Mouse (Mus musculus): ENCODE measurements around the gene Pard3. TPM values are rescaled to one million over a fixed set of nuclear protein-coding genes. Genes with fewer than 3 reads are reported as not detected.

Pard3 gene
- polyA plus RNA-seq, 1 experiment from 2014 or later = 14.6 TPM

GRCm38 (mm10) chr8:127170930-127171329 lies 107.2 kb downstream of the Pard3 start:
- no peaks in the 10 kb centered on the region for H3K9me3 ChIP-seq (replicated peaks; ENCODE audit: control insufficient read depth, low read length, poor library complexity, severe bottlenecking)
- no peak overlapping the region for H3K4me3 ChIP-seq (ENCODE audit: low read depth, low read length)
- ATAC-seq = no peak
- 90% methylated on average over 3 of the region's 3 CpGs for WGBS
- H3K36me3 ChIP-seq (ENCODE audit: control insufficient read depth, insufficient read depth, low read length) = no peaks in the 10 kb centered on the region
- H3K27ac ChIP-seq (ENCODE audit: low read length) = no peak overlapping the region
- H3K9ac ChIP-seq (ENCODE audit: low read depth, low read length) = no peak overlapping the region
- no peak overlapping the region for H3K4me2 ChIP-seq (ENCODE audit: low read length)
- no peaks in the 10 kb centered on the region for H3K27me3 ChIP-seq (ENCODE audit: control insufficient read depth, insufficient read depth, low read depth, low read length)
- no peaks in the 10 kb centered on the region for H3K4me1 ChIP-seq (ENCODE audit: control insufficient read depth, insufficient read depth, low read length)

DNA sequence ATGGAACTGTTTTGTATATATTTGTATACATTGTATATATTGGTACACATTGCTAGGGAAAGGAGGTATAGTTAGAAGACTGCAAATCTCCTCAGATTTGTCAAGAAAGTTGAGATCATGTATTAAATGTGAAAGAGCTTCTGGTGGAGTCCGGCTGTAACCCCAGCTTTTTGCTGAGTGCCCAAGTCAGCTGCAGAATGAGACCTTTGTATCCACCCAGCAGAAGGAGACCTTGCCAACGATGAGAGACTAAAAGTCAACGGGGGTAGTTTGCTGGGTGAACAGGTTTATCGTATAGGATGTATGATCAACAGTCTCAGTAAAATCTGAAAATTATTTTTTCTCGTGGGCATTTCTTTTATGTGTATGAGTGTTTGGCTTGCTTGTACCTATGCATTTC lies 109.8 kb downstream of the Pard3 start:
- no peak for ATAC-seq
- H3K4me2 ChIP-seq (ENCODE audit: low read length) = no peak overlapping the region
- H3K27ac ChIP-seq (ENCODE audit: low read length) = no peak overlapping the region
- no peaks in the 10 kb centered on the region for H3K4me1 ChIP-seq (ENCODE audit: control insufficient read depth, insufficient read depth, low read length)
- H3K9ac ChIP-seq (ENCODE audit: low read depth, low read length) = no peak overlapping the region
- no peak overlapping the region for H3K4me3 ChIP-seq (ENCODE audit: low read depth, low read length)
- 89% methylated on average over 5 of the region's 5 CpGs for WGBS
- no peaks in the 10 kb centered on the region for H3K9me3 ChIP-seq (replicated peaks; ENCODE audit: control insufficient read depth, low read length, poor library complexity, severe bottlenecking)
- no peaks in the 10 kb centered on the region for H3K36me3 ChIP-seq (ENCODE audit: control insufficient read depth, insufficient read depth, low read length)
- no peaks in the 10 kb centered on the region for H3K27me3 ChIP-seq (ENCODE audit: control insufficient read depth, insufficient read depth, low read depth, low read length)

DNA sequence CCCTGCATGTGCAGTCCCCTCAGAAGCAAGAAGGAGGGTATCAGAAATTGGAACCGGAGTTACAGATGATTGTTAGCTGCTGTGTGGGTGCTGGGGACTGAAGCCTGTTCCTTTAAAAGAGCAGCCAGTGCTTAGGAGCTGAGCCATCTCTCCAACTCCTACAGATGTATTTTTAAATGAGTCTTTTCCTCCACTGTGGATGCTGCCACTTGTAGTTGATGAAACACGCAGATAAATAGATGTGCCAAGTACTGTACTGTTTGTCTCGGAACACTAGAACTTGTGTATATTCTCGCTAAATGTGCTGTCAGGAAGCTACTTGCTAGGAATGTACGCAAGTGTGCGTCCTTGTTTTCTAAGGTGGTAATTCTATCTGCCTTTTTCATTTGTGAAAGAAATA lies 110.7 kb downstream of the Pard3 start:
- H3K27ac ChIP-seq (ENCODE audit: low read length) = no peak overlapping the region
- H3K4me1 ChIP-seq (ENCODE audit: control insufficient read depth, insufficient read depth, low read length) = no peaks in the 10 kb centered on the region
- H3K36me3 ChIP-seq (ENCODE audit: control insufficient read depth, insufficient read depth, low read length) = no peaks in the 10 kb centered on the region
- ATAC-seq = no peak
- no peaks in the 10 kb centered on the region for H3K27me3 ChIP-seq (ENCODE audit: control insufficient read depth, insufficient read depth, low read depth, low read length)
- H3K4me2 ChIP-seq (ENCODE audit: low read length) = no peak overlapping the region
- no peaks in the 10 kb centered on the region for H3K9me3 ChIP-seq (replicated peaks; ENCODE audit: control insufficient read depth, low read length, poor library complexity, severe bottlenecking)
- WGBS = 93% methylated on average over 6 of the region's 6 CpGs
- H3K9ac ChIP-seq (ENCODE audit: low read depth, low read length) = no peak overlapping the region
- H3K4me3 ChIP-seq (ENCODE audit: low read depth, low read length) = no peak overlapping the region

GRCm38 (mm10) chr8:127175160-127175836 lies 111.6 kb downstream of the Pard3 start:
- Histone ChIP-seq H3K27me3 (ENCODE audit: control insufficient read depth, insufficient read depth, low read depth, low read length) (no peaks in the 10 kb centered on the region), H3K4me2 (ENCODE audit: low read length) (no peak overlapping the region), H3K9me3 (replicated peaks; ENCODE audit: control insufficient read depth, low read length, poor library complexity, severe bottlenecking) (no peaks in the 10 kb centered on the region), H3K4me3 (ENCODE audit: low read depth, low read length) (no peak overlapping the region), H3K4me1 (ENCODE audit: control insufficient read depth, insufficient read depth, low read length) (no peaks in the 10 kb centered on the region), H3K27ac (ENCODE audit: low read length) (no peak overlapping the region), H3K9ac (ENCODE audit: low read depth, low read length) (no peak overlapping the region), H3K36me3 (ENCODE audit: control insufficient read depth, insufficient read depth, low read length) (no peaks in the 10 kb centered on the region)
- WGBS = 93% methylated on average over 6 of the region's 6 CpGs
- no peak for ATAC-seq

DNA sequence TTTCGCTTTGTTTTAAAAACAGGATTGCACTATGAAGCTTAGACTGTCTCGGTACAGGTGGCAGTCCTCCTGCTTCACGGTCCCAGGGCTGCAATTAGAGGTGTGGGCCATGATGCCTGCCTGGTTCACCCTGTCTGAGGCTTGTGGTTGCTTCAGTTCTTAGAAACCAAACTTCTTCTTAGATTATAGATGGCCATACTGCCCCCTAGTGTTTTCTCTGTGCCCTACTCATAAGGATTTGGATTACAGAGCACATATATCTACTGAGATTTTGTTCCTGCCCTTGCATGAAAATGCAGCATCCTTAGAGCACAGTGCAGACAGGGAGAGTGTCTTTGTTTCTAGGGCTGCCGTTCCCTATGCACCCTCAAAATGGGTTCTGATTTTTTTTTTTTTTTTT lies 114.9 kb downstream of the Pard3 start:
- Histone ChIP-seq H3K9ac (ENCODE audit: low read depth, low read length) (no peak overlapping the region), H3K9me3 (replicated peaks; ENCODE audit: control insufficient read depth, low read length, poor library complexity, severe bottlenecking) (no peaks in the 10 kb centered on the region), H3K4me1 (ENCODE audit: control insufficient read depth, insufficient read depth, low read length) (peaks cover 4% of the 10 kb centered on the region; the same call in 1 of the 2 replicates), H3K4me3 (ENCODE audit: low read depth, low read length) (no peak overlapping the region), H3K36me3 (ENCODE audit: control insufficient read depth, insufficient read depth, low read length) (no peaks in the 10 kb centered on the region), H3K4me2 (ENCODE audit: low read length) (no peak overlapping the region), H3K27ac (ENCODE audit: low read length) (no peak overlapping the region), H3K27me3 (ENCODE audit: control insufficient read depth, insufficient read depth, low read depth, low read length) (no peaks in the 10 kb centered on the region)
- WGBS = 61% methylated on average over 4 of the region's 4 CpGs
- peak; percentile 68; the same call in 1 of the 2 replicates for ATAC-seq

DNA sequence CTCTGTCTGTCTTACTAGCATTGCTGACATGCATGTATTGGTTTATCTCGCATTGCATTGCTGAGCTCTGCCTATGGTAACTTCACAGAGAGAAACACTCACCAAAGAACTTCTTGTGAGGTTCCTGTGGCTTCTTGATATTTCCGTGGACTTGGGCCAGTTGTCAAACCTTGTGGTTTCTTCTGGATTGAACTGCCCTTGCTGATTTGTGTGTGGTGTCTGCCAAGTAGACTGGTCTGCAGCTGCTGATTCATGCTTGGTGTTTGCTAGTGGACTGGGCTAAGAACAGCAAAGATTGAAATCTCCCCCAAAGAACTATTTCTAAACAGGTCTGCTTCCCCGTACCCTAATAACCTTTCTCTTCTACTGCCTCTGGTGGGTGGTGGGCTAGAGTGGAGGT lies 117.6 kb downstream of the Pard3 start:
- H3K9me3 ChIP-seq (replicated peaks; ENCODE audit: control insufficient read depth, low read length, poor library complexity, severe bottlenecking) = no peaks in the 10 kb centered on the region
- H3K27ac ChIP-seq (ENCODE audit: low read length) = no peak overlapping the region
- WGBS = 98% methylated on average over 3 of the region's 3 CpGs
- peaks cover 21% of the 10 kb centered on the region for H3K4me1 ChIP-seq (ENCODE audit: control insufficient read depth, insufficient read depth, low read length)
- ATAC-seq = no peak
- no peaks in the 10 kb centered on the region for H3K27me3 ChIP-seq (ENCODE audit: control insufficient read depth, insufficient read depth, low read depth, low read length)
- H3K4me3 ChIP-seq (ENCODE audit: low read depth, low read length) = no peak overlapping the region
- H3K9ac ChIP-seq (ENCODE audit: low read depth, low read length) = no peak overlapping the region
- H3K4me2 ChIP-seq (ENCODE audit: low read length) = no peak overlapping the region
- no peaks in the 10 kb centered on the region for H3K36me3 ChIP-seq (ENCODE audit: control insufficient read depth, insufficient read depth, low read length)

- Histone ChIP-seq H3K4me3 (ENCODE audit: low read depth, low read length) (no peak overlapping the region), H3K27ac (ENCODE audit: low read length) (no peak overlapping the region), H3K36me3 (ENCODE audit: control insufficient read depth, insufficient read depth, low read length) (no peaks in the 10 kb centered on the region), H3K27me3 (ENCODE audit: control insufficient read depth, insufficient read depth, low read depth, low read length) (no peaks in the 10 kb centered on the region), H3K9ac (ENCODE audit: low read depth, low read length) (no peak overlapping the region), H3K9me3 (replicated peaks; ENCODE audit: control insufficient read depth, low read length, poor library complexity, severe bottlenecking) (no peaks in the 10 kb centered on the region), H3K4me1 (ENCODE audit: control insufficient read depth, insufficient read depth, low read length) (peaks cover 21% of the 10 kb centered on the region), H3K4me2 (ENCODE audit: low read length) (no peak overlapping the region)
- no peak for ATAC-seq
- 74% methylated on average over 3 of the region's 3 CpGs for WGBS
Measured at GRCm38 (mm10) chr8:127182065-127182464, 118.4 kb downstream of the Pard3 start.

- Histone ChIP-seq H3K4me2 (ENCODE audit: low read length) (no peak overlapping the region), H3K9ac (ENCODE audit: low read depth, low read length) (no peak overlapping the region)
- no peak for ATAC-seq
Measured at GRCm38 (mm10) chr8:127183533-127183932, 119.8 kb downstream of the Pard3 start.

GRCm38 (mm10) chr8:127184025-127184424 lies 120.3 kb downstream of the Pard3 start:
- Histone ChIP-seq H3K4me2 (ENCODE audit: low read length) (no peak overlapping the region), H3K4me3 (ENCODE audit: low read depth, low read length) (no peak overlapping the region), H3K4me1 (ENCODE audit: control insufficient read depth, insufficient read depth, low read length) (peaks cover 21% of the 10 kb centered on the region), H3K9ac (ENCODE audit: low read depth, low read length) (no peak overlapping the region), H3K36me3 (ENCODE audit: control insufficient read depth, insufficient read depth, low read length) (no peaks in the 10 kb centered on the region), H3K27me3 (ENCODE audit: control insufficient read depth, insufficient read depth, low read depth, low read length) (no peaks in the 10 kb centered on the region), H3K27ac (ENCODE audit: low read length) (peak overlapping the region; percentile 19; the same call in 1 of the 2 replicates), H3K9me3 (replicated peaks; ENCODE audit: control insufficient read depth, low read length, poor library complexity, severe bottlenecking) (no peaks in the 10 kb centered on the region)
- no peak for ATAC-seq
- 32% methylated on average over 4 of the region's 4 CpGs for WGBS

More at GRCm38 (mm10) chr8:127183533-127183932, 119.8 kb downstream of the Pard3 start:
- no peaks in the 10 kb centered on the region for H3K36me3 ChIP-seq (ENCODE audit: control insufficient read depth, insufficient read depth, low read length)
- H3K4me3 ChIP-seq (ENCODE audit: low read depth, low read length) = no peak overlapping the region
- H3K27ac ChIP-seq (ENCODE audit: low read length) = no peak overlapping the region
- no peaks in the 10 kb centered on the region for H3K9me3 ChIP-seq (replicated peaks; ENCODE audit: control insufficient read depth, low read length, poor library complexity, severe bottlenecking)
- WGBS = 71% methylated on average over 2 of the region's 2 CpGs
- peaks cover 21% of the 10 kb centered on the region for H3K4me1 ChIP-seq (ENCODE audit: control insufficient read depth, insufficient read depth, low read length)
- no peaks in the 10 kb centered on the region for H3K27me3 ChIP-seq (ENCODE audit: control insufficient read depth, insufficient read depth, low read depth, low read length)
